Mouse (Mus musculus): ENCODE measurements around the gene Bloc1s3.
A peak's percentile ranks its signal among the peaks of the same experiment; 100 is the strongest.

The Bloc1s3 gene

GRCm38 (mm10) chr7:19508150-19508923, at the start of gene Bloc1s3, which contains the start of gene Trappc6a:
Gene Bloc1s3 (minus strand): TSS chr7:19508367.
Gene Trappc6a (plus strand): TSS chr7:19508395.
- DNase-seq (ENCODE audit: low spot score in 2 of 2): peak; percentile 90 to 92

DNA sequence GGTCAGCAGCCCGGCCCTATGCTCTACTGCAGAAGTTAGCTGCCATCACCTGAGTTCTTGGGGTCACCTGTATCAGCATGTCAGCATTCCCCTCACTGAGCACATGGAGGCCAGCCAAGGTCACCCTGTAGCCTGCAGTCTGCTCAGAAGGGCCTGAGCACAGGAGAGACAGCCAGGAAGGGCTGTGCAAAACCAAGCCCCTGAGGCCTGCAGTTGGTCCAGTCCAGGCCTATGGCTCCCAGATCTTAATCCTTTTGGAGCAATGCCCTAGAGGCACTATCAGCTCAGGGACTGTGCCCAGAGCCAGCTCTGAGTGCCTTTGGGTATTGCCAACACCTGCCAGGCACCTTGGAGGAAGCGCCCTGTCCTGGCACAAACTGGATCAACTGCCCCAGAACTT, 48.9 kb upstream of the Bloc1s3 start:
- DNase-seq (ENCODE audit: low spot score in 2 of 2): no peak

- no peak for DNase-seq (ENCODE audit: low spot score in 2 of 2)
Measured at GRCm38 (mm10) chr7:19554168-19554567, 46.0 kb upstream of the Bloc1s3 start.

GRCm38 (mm10) chr7:19552443-19552842, 44.3 kb upstream of the Bloc1s3 start:
- DNase-seq (ENCODE audit: low spot score in 2 of 2): no peak

- no peak for DNase-seq (ENCODE audit: low spot score in 2 of 2)
Measured at GRCm38 (mm10) chr7:19551634-19552033, 43.5 kb upstream of the Bloc1s3 start.

GRCm38 (mm10) chr7:19549394-19549793, 41.2 kb upstream of the Bloc1s3 start:
- DNase-seq (ENCODE audit: low spot score in 2 of 2): no peak

- no peak for DNase-seq (ENCODE audit: low spot score in 2 of 2)
Measured at GRCm38 (mm10) chr7:19547344-19547969, 39.3 kb upstream of the Bloc1s3 start.

DNA sequence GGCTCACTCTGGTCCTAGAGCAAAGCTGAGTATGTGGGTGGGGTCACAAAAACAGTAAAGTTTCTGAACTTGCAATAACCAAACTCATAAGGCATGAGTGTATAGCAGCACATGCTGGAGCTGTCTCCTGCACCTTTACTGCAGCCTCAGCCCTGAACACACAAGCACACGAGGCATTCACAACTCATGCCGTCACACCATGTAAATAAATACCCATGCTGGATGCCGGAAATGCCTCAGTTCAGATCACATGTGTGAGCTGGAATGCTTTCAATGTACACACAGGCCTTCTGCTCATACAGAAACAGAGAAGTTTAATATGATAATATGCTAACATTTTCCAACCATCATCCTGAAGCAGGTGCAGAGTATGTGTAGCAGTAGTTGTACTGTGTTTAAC, 37.8 kb upstream of the Bloc1s3 start:
- no peak for DNase-seq (ENCODE audit: low spot score in 2 of 2)

GRCm38 (mm10) chr7:19543584-19543983, 35.4 kb upstream of the Bloc1s3 start:
- DNase-seq (ENCODE audit: low spot score in 2 of 2): peak in 1 of 2 experiments; percentile 17

DNA sequence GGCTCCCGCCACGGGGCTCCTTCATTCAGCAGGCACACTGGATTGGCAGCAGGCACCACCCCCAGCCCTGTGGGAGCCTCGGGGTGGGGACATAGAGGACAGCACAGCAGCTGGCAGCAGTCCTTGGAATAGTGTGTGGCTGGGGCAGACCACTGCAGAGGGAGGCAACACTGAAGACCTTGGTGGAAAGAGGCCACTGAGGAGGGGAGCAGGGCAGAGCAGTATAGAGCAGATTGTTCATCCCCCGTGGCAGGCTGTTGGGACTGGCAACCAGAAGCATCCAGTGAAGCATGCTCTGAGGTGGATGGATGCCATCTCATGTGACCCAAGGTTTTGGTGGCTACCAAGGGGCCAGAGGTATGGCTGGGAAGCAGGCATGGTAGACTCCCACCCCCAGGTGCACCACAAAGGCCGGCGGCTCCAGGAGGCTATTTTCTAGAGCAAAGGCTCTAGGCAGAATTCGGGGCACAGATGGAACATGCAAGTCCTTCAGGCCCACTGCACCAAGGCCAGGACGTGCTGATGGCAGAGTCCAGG, 34.1 kb upstream of the Bloc1s3 start:
- DNase-seq (ENCODE audit: low spot score in 2 of 2): peak in 1 of 2 experiments; percentile 22

DNA sequence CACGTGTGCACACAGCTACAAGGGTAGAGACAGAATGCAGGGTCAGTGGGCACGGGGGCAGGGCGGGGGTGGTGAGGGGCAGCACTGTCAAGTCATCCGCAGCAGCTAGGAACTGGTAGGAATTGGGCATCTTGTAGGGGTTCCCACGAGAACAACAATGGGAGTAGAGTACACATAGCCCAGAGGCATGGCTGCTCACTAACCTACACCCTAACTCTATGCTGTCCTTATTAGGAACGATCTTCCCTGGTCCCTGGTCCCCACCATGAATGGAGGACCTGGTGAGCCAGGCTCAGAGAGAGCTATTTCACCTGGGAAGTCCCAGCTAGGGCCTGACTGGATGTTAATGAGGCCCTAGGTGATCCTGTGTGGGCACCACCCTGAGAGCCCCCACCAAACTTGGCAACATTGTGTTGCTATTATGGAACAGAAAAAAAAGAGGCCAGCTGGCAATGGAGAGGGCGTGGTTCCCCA, 33.6 kb upstream of the Bloc1s3 start:
- DNase-seq (ENCODE audit: low spot score in 2 of 2): no peak

- no peak for DNase-seq (ENCODE audit: low spot score in 2 of 2)
Measured at GRCm38 (mm10) chr7:19540771-19541566, 32.8 kb upstream of the Bloc1s3 start.

DNA sequence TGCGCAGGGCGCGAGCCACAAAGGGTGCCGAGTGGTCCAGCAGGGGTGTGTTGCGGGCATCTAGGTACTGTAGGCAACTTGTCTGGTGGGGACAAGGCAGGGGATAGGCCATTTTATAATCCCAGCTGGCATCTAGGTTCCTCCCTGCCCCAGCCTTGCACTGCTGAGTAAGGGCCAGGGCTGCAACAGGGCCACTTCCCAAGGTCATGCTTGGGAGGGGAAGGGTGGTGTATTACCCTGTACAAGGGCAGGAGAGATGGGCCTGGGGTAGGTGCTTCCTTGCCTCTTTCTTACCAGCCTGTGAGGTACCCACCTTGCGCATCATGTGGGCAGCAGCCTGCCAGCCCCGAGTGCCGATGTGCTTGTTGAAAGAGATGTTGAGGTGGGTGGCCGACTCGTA, 26.5 kb upstream of the Bloc1s3 start:
- DNase-seq (ENCODE audit: low spot score in 2 of 2): no peak

DNA sequence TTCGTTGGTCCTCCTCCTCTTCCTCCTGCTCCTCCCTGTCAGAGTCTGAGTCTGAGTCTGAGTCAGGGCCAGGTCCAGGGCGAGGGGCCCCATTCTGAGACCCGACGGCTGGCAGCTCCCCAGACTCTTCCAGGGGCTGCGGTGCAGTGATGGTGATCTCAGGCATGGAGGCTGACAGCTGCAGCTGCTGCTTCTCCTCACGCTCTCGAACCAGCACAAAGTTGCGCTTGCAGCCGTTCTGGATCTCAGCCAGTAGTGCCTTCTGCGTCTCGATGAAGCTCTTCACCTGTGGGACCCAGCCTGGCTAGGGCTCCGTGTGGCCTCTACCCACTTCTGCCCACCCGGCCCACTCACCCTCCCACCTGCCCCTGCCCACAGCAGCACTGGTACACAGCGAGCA, 24.1 kb upstream of the Bloc1s3 start:
- no peak for DNase-seq (ENCODE audit: low spot score in 2 of 2)

DNA sequence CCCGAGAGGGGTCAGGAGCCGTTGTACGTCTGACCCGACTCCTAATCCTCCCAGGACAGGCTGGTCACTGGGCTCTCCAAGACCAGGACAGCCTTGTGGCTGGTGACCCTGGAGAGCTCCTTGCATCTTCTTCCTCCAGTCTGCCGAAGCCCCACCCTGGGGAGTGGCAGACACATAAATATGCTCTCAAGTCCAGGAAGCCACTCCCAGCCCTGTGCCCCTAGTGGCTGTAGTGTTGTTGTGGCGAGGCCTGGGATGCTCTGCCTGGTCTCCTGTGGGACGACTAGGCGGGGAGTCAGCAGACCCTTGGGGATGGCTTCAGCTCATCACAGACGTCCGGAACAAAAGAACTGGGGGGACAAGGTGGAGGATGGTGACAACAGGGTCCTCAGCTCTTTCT, 22.9 kb upstream of the Bloc1s3 start:
- DNase-seq (ENCODE audit: low spot score in 2 of 2): no peak

DNA sequence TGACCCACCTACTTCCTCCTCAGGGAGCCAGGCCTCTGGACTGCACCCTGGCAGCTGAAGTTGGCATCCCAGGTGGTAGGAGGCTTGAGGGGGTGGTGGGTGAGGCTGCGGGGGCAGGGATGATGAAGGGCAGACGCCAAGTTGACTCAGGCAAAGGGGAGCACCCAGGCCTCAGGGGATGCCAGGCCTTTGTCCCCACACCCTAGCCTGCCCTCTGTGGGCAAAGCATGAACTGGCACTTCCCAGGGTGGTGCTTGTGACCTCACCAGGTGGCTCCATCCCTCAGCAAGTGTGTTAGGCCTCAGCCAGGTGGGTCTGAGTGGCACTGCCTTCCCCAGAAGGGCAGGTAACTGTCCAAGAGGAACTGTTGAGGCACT, 16.9 kb upstream of the Bloc1s3 start:
- no peak for DNase-seq (ENCODE audit: low spot score in 2 of 2)

GRCm38 (mm10) chr7:19524420-19525104, 16.4 kb upstream of the Bloc1s3 start:
- DNase-seq (ENCODE audit: low spot score in 2 of 2): no peak

DNA sequence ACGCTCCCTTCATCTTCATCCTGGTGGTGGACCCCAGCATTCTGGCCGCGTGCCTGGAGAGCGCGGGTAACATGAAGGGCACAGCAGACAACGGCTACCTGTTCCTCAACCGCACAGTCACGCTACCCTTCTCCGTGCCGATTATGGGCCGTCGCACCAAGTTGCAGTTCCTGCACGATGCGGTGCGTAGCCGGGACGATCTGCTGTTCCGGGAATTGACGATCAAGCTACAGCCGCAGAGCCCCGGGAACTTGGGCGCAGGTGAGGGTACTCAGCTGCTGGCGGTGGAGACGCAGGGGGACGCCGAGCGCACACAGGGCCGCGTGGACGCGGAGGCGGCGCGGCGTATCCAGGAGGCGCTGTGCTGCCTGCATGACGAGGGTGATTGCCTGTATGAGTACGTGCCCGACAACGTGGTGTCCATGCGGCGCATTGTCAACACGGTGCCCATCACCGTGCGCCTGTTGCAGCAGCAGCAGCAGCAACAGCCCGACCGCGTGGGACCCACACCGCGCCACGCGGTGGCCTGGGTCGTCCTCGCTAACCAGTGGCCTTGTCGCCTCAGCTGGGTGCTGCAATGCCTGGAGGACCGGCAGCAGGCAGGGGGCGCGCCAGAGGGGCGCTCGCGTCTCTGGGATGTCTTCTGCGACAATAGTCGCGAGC, 15.7 kb upstream of the Bloc1s3 start:
- peak in 1 of 2 experiments; percentile 48 for DNase-seq (ENCODE audit: low spot score in 2 of 2)

- DNase-seq (ENCODE audit: low spot score in 2 of 2): no peak
Measured at GRCm38 (mm10) chr7:19523017-19523756, 15.0 kb upstream of the Bloc1s3 start.

DNA sequence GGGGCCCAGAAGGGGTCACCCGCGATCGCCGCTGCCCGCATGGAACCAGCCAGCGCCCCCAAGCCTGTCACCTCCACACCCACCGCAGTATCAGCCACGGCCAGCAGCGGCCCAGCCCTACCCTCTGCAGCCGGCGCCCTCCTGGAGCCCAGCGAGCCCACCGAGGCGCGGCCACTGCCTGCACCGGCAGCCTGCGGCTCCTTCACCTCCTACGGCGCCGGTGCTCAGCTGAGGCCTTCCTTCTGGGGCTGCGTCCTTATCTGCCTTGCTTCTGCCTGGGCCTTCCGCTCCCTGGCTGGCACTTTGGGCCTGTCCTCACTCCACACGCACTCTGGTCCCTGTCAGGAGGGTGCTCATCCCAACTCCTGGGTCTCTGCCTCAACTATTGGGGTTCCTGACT, 11.9 kb upstream of the Bloc1s3 start:
- DNase-seq (ENCODE audit: low spot score in 2 of 2): no peak
